Mouse (Mus musculus): Measurements from ENCODE around the gene Efna5. TPM values are rescaled to one million over a fixed set of nuclear protein-coding genes. Genes with fewer than 3 reads are reported as not detected.

Efna5 gene
- polyA plus RNA-seq, 1 experiment from 2014 or later: 46.0 TPM

- no peaks in the 10 kb centered on the region for H3K9me3 ChIP-seq (replicated peaks)
- ATAC-seq (ENCODE audit: low FRiP score): no peak
- 56% methylated on average over 6 of the region's 6 CpGs for WGBS
- no peaks in the 10 kb centered on the region for H3K4me1 ChIP-seq
- H3K4me2 ChIP-seq: no peak overlapping the region
- no peak overlapping the region for H3K4me3 ChIP-seq (replicated peaks)
- H3K36me3 ChIP-seq: no peaks in the 10 kb centered on the region
- H3K27me3 ChIP-seq (replicated peaks): no peaks in the 10 kb centered on the region
- no peak overlapping the region for H3K9ac ChIP-seq (replicated peaks)
- no peak overlapping the region for H3K27ac ChIP-seq (replicated peaks)
These were observed 301.5 kb downstream of the Efna5 start for GRCm38 (mm10) chr17:62579618-62580017.

GRCm38 (mm10) chr17:62574499-62575265, 306.4 kb downstream of the Efna5 start:
- Histone ChIP-seq H3K4me1 (no peaks in the 10 kb centered on the region), H3K9ac (replicated peaks) (no peak overlapping the region), H3K36me3 (no peaks in the 10 kb centered on the region), H3K9me3 (replicated peaks) (no peaks in the 10 kb centered on the region), H3K27me3 (replicated peaks) (no peaks in the 10 kb centered on the region), H3K4me3 (replicated peaks) (no peak overlapping the region), H3K4me2 (no peak overlapping the region), H3K27ac (replicated peaks) (no peak overlapping the region)
- ATAC-seq (ENCODE audit: low FRiP score): no peak
- WGBS: 86% methylated on average over 9 of the region's 9 CpGs

GRCm38 (mm10) chr17:62570101-62570500, 311.0 kb downstream of the Efna5 start:
- H3K27ac ChIP-seq (replicated peaks): no peak overlapping the region
- no peak overlapping the region for H3K4me2 ChIP-seq
- no peak for ATAC-seq (ENCODE audit: low FRiP score)
- no peaks in the 10 kb centered on the region for H3K36me3 ChIP-seq
- H3K9ac ChIP-seq (replicated peaks): no peak overlapping the region
- 94% methylated on average over 1 of the region's 1 CpGs for WGBS
- H3K9me3 ChIP-seq (replicated peaks): no peaks in the 10 kb centered on the region
- H3K27me3 ChIP-seq (replicated peaks): no peaks in the 10 kb centered on the region
- H3K4me1 ChIP-seq: peaks cover 6% of the 10 kb centered on the region; the same call in 1 of the 2 replicates
- H3K4me3 ChIP-seq (replicated peaks): no peak overlapping the region

- no peak overlapping the region for H3K9ac ChIP-seq (replicated peaks)
- WGBS: 26% methylated on average over 4 of the region's 4 CpGs
- no peaks in the 10 kb centered on the region for H3K9me3 ChIP-seq (replicated peaks)
- H3K27ac ChIP-seq (replicated peaks): no peak overlapping the region
- H3K4me3 ChIP-seq (replicated peaks): no peak overlapping the region
- no peaks in the 10 kb centered on the region for H3K27me3 ChIP-seq (replicated peaks)
- H3K4me2 ChIP-seq: no peak overlapping the region
- peaks cover 6% of the 10 kb centered on the region; the same call in 1 of the 2 replicates for H3K4me1 ChIP-seq
- no peak for ATAC-seq (ENCODE audit: low FRiP score)
- no peaks in the 10 kb centered on the region for H3K36me3 ChIP-seq
These were observed 313.1 kb downstream of the Efna5 start for GRCm38 (mm10) chr17:62568019-62568418.

- Histone ChIP-seq H3K9ac (replicated peaks) (no peak overlapping the region), H3K9me3 (replicated peaks) (no peaks in the 10 kb centered on the region), H3K27ac (replicated peaks) (no peak overlapping the region), H3K36me3 (no peaks in the 10 kb centered on the region), H3K27me3 (replicated peaks) (no peaks in the 10 kb centered on the region), H3K4me3 (replicated peaks) (no peak overlapping the region), H3K4me2 (no peak overlapping the region), H3K4me1 (peaks cover 6% of the 10 kb centered on the region; the same call in 1 of the 2 replicates)
- ATAC-seq (ENCODE audit: low FRiP score): no peak
- WGBS: 92% methylated on average over 1 of the region's 1 CpGs
These were observed 315.5 kb downstream of the Efna5 start for GRCm38 (mm10) chr17:62565632-62566031.

DNA sequence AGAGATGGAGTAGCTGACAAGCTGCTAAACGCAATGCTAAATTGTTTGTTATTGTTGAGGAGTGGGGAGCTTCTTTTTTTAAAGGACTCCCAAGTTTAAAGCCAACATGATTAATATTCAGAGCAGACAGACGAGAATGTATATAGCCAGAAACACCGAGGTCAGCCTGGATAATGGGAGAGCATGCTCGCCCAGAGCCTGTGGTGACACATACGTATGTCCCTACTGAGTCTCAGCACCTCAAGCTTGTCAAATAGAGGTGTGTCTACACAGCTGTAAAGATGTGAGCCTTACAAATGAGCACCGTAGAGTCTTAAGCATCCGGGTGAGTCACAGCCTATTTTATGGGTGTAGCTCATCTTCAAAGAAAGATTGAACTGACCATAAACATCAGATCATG, 318.7 kb downstream of the Efna5 start:
- Histone ChIP-seq H3K9ac (replicated peaks) (no peak overlapping the region), H3K4me2 (no peak overlapping the region), H3K9me3 (replicated peaks) (no peaks in the 10 kb centered on the region), H3K27ac (replicated peaks) (no peak overlapping the region), H3K27me3 (replicated peaks) (no peaks in the 10 kb centered on the region), H3K4me3 (replicated peaks) (no peak overlapping the region), H3K36me3 (no peaks in the 10 kb centered on the region), H3K4me1 (no peaks in the 10 kb centered on the region)
- 60% methylated on average over 7 of the region's 7 CpGs for WGBS
- no peak for ATAC-seq (ENCODE audit: low FRiP score)

DNA sequence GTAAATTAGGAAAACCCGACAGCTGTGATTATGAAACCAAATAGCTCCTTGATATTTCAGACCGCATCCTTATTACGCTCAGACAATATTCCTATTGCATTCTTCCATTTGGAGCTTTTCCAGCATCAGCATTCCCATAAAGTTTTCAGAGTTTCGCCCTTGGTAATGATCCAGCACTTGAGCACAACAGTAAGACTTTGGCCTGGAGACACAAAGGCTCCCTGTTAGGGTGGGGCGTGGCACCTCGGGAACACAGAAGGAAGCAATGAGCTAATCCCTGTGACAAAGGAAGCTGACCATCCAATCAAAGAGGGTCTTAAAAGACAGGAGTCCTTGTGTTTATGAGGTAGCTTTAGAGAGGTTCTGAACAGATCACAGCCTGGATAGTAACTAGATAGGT, 323.9 kb downstream of the Efna5 start:
- Histone ChIP-seq H3K4me3 (replicated peaks) (no peak overlapping the region), H3K4me2 (no peak overlapping the region), H3K9me3 (replicated peaks) (no peaks in the 10 kb centered on the region), H3K27ac (replicated peaks) (no peak overlapping the region), H3K9ac (replicated peaks) (no peak overlapping the region), H3K27me3 (replicated peaks) (no peaks in the 10 kb centered on the region), H3K4me1 (no peaks in the 10 kb centered on the region), H3K36me3 (no peaks in the 10 kb centered on the region)
- no peak for ATAC-seq (ENCODE audit: low FRiP score)
- 63% methylated on average over 6 of the region's 6 CpGs for WGBS

Measured in neural tube, embryonic 15.5 days (tissue).